Mouse (Mus musculus) c-Kit-positive CD71-negative TER-119-negative erythroid progenitor cells, embryonic 14.5 days (primary cell): ENCODE measurements at regions not wholly inside any gene's neighbourhood (a gene's known extent, or its start where the extent isn't known, plus 50 kb on each side); places are given as distances from the start of the nearest gene placed in this dataset.

ENCODE experiments used
- DNase-seq: peaks from one replicate; pipeline ENCODE4 v3.0.0-alpha.2; 2013; ENCODE audit warnings: low read depth

GRCm38 (mm10) chr3:49520088-49520487 lies 237.0 kb downstream of the Pcdh18 start:
- DNase-seq: no peak

GRCm38 (mm10) chr3:49504581-49504980 lies 252.5 kb downstream of the Pcdh18 start:
- no peak for DNase-seq

GRCm38 (mm10) chr3:49502351-49502750 lies 254.8 kb downstream of the Pcdh18 start:
- no peak for DNase-seq

GRCm38 (mm10) chr3:49485105-49485504 lies 272.0 kb downstream of the Pcdh18 start:
- no peak for DNase-seq
